Mouse (Mus musculus) ES-Bruce4 (cell line): ENCODE measurements around the gene Cacng7. TPM values are rescaled to one million over a fixed set of nuclear protein-coding genes. Genes with fewer than 3 reads are reported as not detected.

Source experiments
- H3K27ac ChIP-seq: 2 replicates; pipeline ENCODE4 v1.5.1; 2012; ENCODE audit warnings: low read length, inconsistent platforms; ENCODE audit not compliant: insufficient read depth
- H3K27me3 ChIP-seq: 2 replicates; pipeline ENCODE4 v1.6.1; 2012; ENCODE audit warnings: mild to moderate bottlenecking, low read length, inconsistent platforms; ENCODE audit not compliant: control insufficient read depth, poor library complexity, insufficient read depth, severe bottlenecking
- H3K36me3 ChIP-seq: 2 replicates; pipeline ENCODE4 v1.6.1; 2012; ENCODE audit warnings: inconsistent platforms, mild to moderate bottlenecking, low read length, moderate library complexity; ENCODE audit not compliant: control insufficient read depth, poor library complexity, insufficient read depth, severe bottlenecking
- H3K4me1 ChIP-seq: one replicate; pipeline ENCODE4 v1.8.1; 2011; ENCODE audit warnings: low read length; ENCODE audit not compliant: control insufficient read depth, insufficient read depth
- H3K4me3 ChIP-seq: 2 replicates; pipeline ENCODE4 v1.5.1; 2011; ENCODE audit warnings: low read depth, mild to moderate bottlenecking, low read length
- H3K9ac ChIP-seq: 2 replicates; pipeline ENCODE4 v1.6.1; 2012; ENCODE audit warnings: low read depth, mild to moderate bottlenecking, inconsistent platforms; ENCODE audit not compliant: poor library complexity, severe bottlenecking
- H3K9me3 ChIP-seq: replicated peaks from 2 replicates; pipeline ENCODE4 v1.6.1; 2012; ENCODE audit warnings: mild to moderate bottlenecking, low read length, inconsistent platforms; ENCODE audit not compliant: control insufficient read depth, poor library complexity, insufficient read depth, severe bottlenecking
- CTCF ChIP-seq: IDR thresholded peaks from one replicate; pipeline ENCODE4 v1.8.1; 2011; ENCODE audit warnings: low read depth, low read length
- EP300 ChIP-seq: IDR thresholded peaks from 2 replicates; pipeline ENCODE4 v1.6.1; 2011; ENCODE audit warnings: low read depth, low read length; ENCODE audit not compliant: insufficient read depth
- POLR2A ChIP-seq: IDR thresholded peaks from one replicate; pipeline ENCODE4 v1.8.1; 2011; ENCODE audit warnings: low read length; ENCODE audit not compliant: insufficient read depth
- polyA plus RNA-seq: library from polyadenylated mRNA; stranded (reverse); fragments of >200 nt; gene quantifications from 2 replicates; pipeline ENCODE4 v1.2.4, GENCODE M21; 2011; ENCODE audit warnings: low read depth; ENCODE audit not compliant: missing spikeins, insufficient read depth, insufficient read length

The Cacng7 gene
- polyA plus RNA-seq, 1 experiment: 57.6 TPM

DNA sequence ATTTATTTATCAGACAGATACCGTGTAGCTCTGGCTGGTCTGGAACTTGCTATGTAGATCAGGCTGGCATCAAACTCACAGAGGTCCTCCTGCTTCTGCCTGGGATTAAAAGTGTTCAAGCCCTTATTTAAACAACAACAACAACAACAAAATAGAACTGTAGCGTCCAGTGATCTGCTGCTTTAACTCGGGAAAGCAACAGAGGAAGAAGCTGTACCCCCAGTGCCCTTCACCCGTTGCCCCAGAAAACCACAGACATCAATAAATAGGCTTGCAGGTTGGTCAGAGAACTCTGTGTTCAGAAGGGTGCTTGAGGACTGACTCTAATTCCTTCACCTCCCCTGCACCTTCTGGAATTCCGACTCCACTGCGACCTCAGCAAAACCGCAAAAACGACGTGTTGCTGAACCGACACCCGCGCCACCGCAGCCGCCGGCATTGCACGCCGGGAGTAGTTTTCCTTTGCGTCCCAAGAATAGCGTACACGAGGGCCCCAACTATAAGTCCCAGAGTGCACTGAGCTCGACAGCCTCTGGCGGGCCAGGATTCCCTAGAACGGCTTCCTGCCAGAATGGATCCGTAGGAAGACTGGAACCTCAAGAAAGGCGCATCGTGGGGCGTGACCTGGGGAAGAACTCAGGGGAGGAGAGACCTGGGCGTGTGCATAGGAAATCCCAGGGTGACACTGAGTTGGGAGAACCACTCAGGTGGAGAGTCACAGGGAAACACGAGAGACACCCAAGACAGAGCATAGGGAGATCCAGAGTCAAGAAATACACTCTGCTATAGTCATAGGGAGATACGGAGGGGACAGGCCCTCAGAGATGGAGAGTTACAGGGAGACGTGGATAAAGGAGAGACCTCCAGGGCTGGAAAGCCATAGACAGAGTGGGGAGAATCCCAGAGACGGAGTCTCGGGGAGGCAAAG lies 30.9 kb upstream of the Cacng7 start:
- H3K9ac ChIP-seq: peak overlapping the region; percentile 25

GRCm38 (mm10) chr7:3302556-3303275 lies 30.0 kb upstream of the Cacng7 start:
- no peaks in the 10 kb centered on the region for H3K27me3 ChIP-seq
- peak overlapping the region; percentile 57 for H3K9ac ChIP-seq

More for the DNA sequence above, 30.9 kb upstream of the Cacng7 start:
- H3K36me3 ChIP-seq: peaks cover 22% of the 10 kb centered on the region
- H3K9me3 ChIP-seq: no peaks in the 10 kb centered on the region
- peaks cover 2% of the 10 kb centered on the region for H3K4me1 ChIP-seq
- H3K27me3 ChIP-seq: no peaks in the 10 kb centered on the region
- peak overlapping the region; percentile 32 for H3K4me3 ChIP-seq
- TF ChIP-seq CTCF: no peak
- no peak for TF ChIP-seq POLR2A
- TF ChIP-seq EP300: no peak
- H3K27ac ChIP-seq: no peak overlapping the region

GRCm38 (mm10) chr7:3303276-3303781 lies 29.4 kb upstream of the Cacng7 start:
- Histone ChIP-seq H3K9me3 (no peaks in the 10 kb centered on the region), H3K27ac (no peak overlapping the region), H3K4me1 (peaks cover 2% of the 10 kb centered on the region), H3K9ac (peak overlapping the region; percentile 57), H3K36me3 (peaks cover 8% of the 10 kb centered on the region), H3K27me3 (no peaks in the 10 kb centered on the region), H3K4me3 (peak overlapping the region; percentile 69)
- TF ChIP-seq EP300 (no peak), POLR2A (no peak), CTCF (no peak)

More at GRCm38 (mm10) chr7:3302556-3303275, 30.0 kb upstream of the Cacng7 start:
- Histone ChIP-seq H3K4me1 (peaks cover 2% of the 10 kb centered on the region), H3K27ac (peak overlapping the region; percentile 63), H3K36me3 (peaks cover 14% of the 10 kb centered on the region), H3K9me3 (no peaks in the 10 kb centered on the region), H3K4me3 (peak overlapping the region; percentile 50)
- TF ChIP-seq CTCF (no peak), EP300 (no peak), POLR2A (no peak)

GRCm38 (mm10) chr7:3303789-3304188 lies 29.0 kb upstream of the Cacng7 start:
- Histone ChIP-seq H3K4me3 (peak overlapping the region; percentile 69), H3K27ac (no peak overlapping the region), H3K9me3 (no peaks in the 10 kb centered on the region), H3K9ac (peak overlapping the region; percentile 48), H3K4me1 (peaks cover 2% of the 10 kb centered on the region), H3K27me3 (no peaks in the 10 kb centered on the region), H3K36me3 (peaks cover 6% of the 10 kb centered on the region)
- TF ChIP-seq EP300 (no peak), POLR2A (no peak), CTCF (no peak)

DNA sequence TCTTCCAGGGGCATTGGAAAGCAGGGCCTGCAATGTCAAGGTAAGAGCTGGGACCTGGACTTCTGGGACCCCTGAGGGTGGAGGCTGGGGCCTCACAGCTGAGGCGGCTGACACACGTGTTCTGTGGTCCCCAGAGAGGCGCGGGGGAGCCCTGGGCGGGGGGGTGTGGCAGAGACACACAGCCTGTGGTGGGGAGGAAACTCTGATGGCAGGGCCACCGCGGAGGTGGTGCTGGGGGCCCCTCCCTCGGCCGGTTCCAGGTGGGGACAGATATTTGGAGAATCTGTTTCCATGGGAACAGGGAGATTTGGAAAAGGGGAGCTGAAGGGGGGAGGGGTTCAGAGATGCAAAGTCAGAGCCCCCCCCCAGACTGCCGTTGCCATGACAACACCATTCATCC lies 28.5 kb upstream of the Cacng7 start:
- peak overlapping the region; percentile 69; the same call in 1 of the 2 replicates for H3K4me3 ChIP-seq
- peaks cover 2% of the 10 kb centered on the region for H3K4me1 ChIP-seq
- TF ChIP-seq EP300 (no peak), CTCF (no peak), POLR2A (no peak)
- H3K27me3 ChIP-seq: no peaks in the 10 kb centered on the region
- no peak overlapping the region for H3K27ac ChIP-seq
- H3K9ac ChIP-seq: no peak overlapping the region; the same call in 1 of the 2 replicates
- no peaks in the 10 kb centered on the region for H3K9me3 ChIP-seq
- peaks cover 6% of the 10 kb centered on the region for H3K36me3 ChIP-seq
